Mouse (Mus musculus): ENCODE results near the gene Zfp341.

DNA sequence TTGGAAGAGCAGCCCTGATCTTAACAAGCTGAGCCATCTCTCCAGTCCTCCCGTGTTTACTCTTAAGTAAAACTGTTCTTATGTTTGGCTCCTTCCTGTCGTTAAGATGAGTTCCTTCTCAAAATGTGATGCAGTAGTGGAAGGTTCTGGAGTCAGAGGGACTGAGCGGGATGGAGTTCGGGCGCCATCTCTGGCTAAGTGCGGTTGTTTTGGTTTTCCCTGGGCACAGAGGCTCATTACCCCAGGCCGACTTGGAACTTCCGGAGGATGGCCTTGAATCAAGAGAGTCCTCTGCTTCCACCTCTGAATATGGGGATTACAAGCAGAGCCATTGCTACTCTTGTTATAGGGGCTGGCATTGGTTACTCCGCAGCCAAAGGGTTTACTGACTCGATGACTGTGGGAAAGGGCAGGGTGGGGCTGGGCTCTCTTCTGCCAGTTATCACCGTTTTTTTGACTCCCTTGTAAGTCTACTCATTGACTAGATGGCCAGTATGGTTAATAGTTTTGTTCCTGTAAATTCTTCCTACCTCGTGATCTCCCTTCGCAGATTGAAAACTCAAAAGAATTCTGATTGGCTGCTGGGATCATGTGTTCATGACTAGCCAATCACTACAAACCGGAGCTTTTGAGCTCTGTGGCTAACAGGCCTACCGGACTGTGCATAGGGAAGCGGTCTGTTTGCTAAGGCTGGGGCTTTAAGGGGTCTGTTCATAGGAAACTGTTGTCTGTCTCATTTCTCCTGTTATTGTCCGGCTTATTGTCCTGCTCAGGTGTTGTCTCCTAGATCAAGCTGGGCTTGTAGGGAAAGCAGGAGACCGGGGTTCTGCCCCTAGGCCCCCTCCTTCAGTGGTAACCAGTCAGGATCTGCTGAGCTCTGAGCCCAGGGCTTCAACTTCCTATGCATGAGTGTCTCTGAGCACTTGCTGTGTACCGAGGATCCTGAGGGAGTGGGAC, 63.8 kb downstream of the Zfp341 start:
- TF ChIP-seq CTCF (IDR thresholded peaks at IDR 0.05; ENCODE audit: extremely low read depth, insufficient read length, insufficient replicate concordance, low read depth, low read length) (no peak), POLR2A (IDR thresholded peaks at IDR 0.05; ENCODE audit: low read depth, low read length) (no peak)
